Mouse (Mus musculus) embryonic fibroblast, embryonic 13.5 days (primary cell): ENCODE measurements around the gene Tmem108.

Experiments
- CTCF ChIP-seq: IDR thresholded peaks from 2 replicates; pipeline ENCODE4 v1.5.1; 2011; ENCODE audit warnings: mild to moderate bottlenecking, control low read depth, low read length, moderate library complexity, borderline replicate concordance; ENCODE audit not compliant: insufficient read depth
- POLR2A ChIP-seq: IDR thresholded peaks from 2 replicates; pipeline ENCODE4 v1.6.1; 2011; ENCODE audit warnings: low read depth, mild to moderate bottlenecking, control low read depth, low read length, moderate library complexity

- TF ChIP-seq CTCF = no peak
- TF ChIP-seq POLR2A = no peak
Measured at GRCm38 (mm10) chr9:103677811-103678210, 83.8 kb downstream of the Tmem108 start.
